Mouse (Mus musculus): ENCODE data around the gene Card9. TPM values are rescaled to one million over a fixed set of nuclear protein-coding genes. Genes with fewer than 3 reads are reported as not detected.
"Not testable (repeated sequence)": the region's sequence is repeated elsewhere in the genome, so short reads cannot be mapped to it uniquely, and the experiment has no call there.

Gene Card9
- polyA plus RNA-seq, 1 experiment from 2014 or later = 1.0 TPM

GRCm38 (mm10) chr2:26398978-26399377 lies 38.3 kb upstream of the Card9 start:
- ATAC-seq = no peak
- WGBS = 92% methylated on average over 8 of the region's 8 CpGs

GRCm38 (mm10) chr2:26391617-26392016 lies 30.9 kb upstream of the Card9 start:
- no peaks in the 10 kb centered on the region for H3K27me3 ChIP-seq (ENCODE audit: control insufficient read depth, insufficient read depth, low read depth, low read length)
- 92% methylated on average over 6 of the region's 6 CpGs for WGBS
- H3K9me3 ChIP-seq (replicated peaks; ENCODE audit: control insufficient read depth, low read length, poor library complexity, severe bottlenecking) = no peaks in the 10 kb centered on the region
- no peak overlapping the region for H3K4me3 ChIP-seq (ENCODE audit: low read depth, low read length)
- H3K9ac ChIP-seq (ENCODE audit: low read depth, low read length) = no peak overlapping the region
- H3K27ac ChIP-seq (ENCODE audit: low read length) = no peak overlapping the region
- no peak for ATAC-seq
- H3K4me2 ChIP-seq (ENCODE audit: low read length) = no peak overlapping the region
- H3K4me1 ChIP-seq (ENCODE audit: control insufficient read depth, insufficient read depth, low read length) = peaks cover 19% of the 10 kb centered on the region
- peaks cover 41% of the 10 kb centered on the region for H3K36me3 ChIP-seq (ENCODE audit: control insufficient read depth, insufficient read depth, low read length)

More at GRCm38 (mm10) chr2:26398978-26399377, 38.3 kb upstream of the Card9 start:
- Histone ChIP-seq H3K4me1 (ENCODE audit: control insufficient read depth, insufficient read depth, low read length) (no peaks in the 10 kb centered on the region), H3K9me3 (replicated peaks; ENCODE audit: control insufficient read depth, low read length, poor library complexity, severe bottlenecking) (no peaks in the 10 kb centered on the region), H3K36me3 (ENCODE audit: control insufficient read depth, insufficient read depth, low read length) (peaks cover 62% of the 10 kb centered on the region), H3K4me3 (ENCODE audit: low read depth, low read length) (no peak overlapping the region), H3K9ac (ENCODE audit: low read depth, low read length) (no peak overlapping the region), H3K27ac (ENCODE audit: low read length) (no peak overlapping the region), H3K27me3 (ENCODE audit: control insufficient read depth, insufficient read depth, low read depth, low read length) (no peaks in the 10 kb centered on the region), H3K4me2 (ENCODE audit: low read length) (no peak overlapping the region)

- H3K36me3 ChIP-seq (ENCODE audit: control insufficient read depth, insufficient read depth, low read length) = peaks cover 41% of the 10 kb centered on the region
- peaks cover 19% of the 10 kb centered on the region for H3K4me1 ChIP-seq (ENCODE audit: control insufficient read depth, insufficient read depth, low read length)
- no peak overlapping the region for H3K4me3 ChIP-seq (ENCODE audit: low read depth, low read length)
- WGBS = 90% methylated on average over 3 of the region's 3 CpGs
- no peaks in the 10 kb centered on the region for H3K27me3 ChIP-seq (ENCODE audit: control insufficient read depth, insufficient read depth, low read depth, low read length)
- H3K9me3 ChIP-seq (replicated peaks; ENCODE audit: control insufficient read depth, low read length, poor library complexity, severe bottlenecking) = no peaks in the 10 kb centered on the region
- no peak overlapping the region for H3K9ac ChIP-seq (ENCODE audit: low read depth, low read length)
- H3K27ac ChIP-seq (ENCODE audit: low read length) = no peak overlapping the region
- no peak overlapping the region for H3K4me2 ChIP-seq (ENCODE audit: low read length)
- ATAC-seq = no peak
Measured at GRCm38 (mm10) chr2:26390954-26391353, 30.2 kb upstream of the Card9 start.

- H3K27me3 ChIP-seq (ENCODE audit: control insufficient read depth, insufficient read depth, low read depth, low read length) = no peaks in the 10 kb centered on the region
- peak within 1 kb of the TSS; percentile 82 for H3K4me3 ChIP-seq (ENCODE audit: low read depth, low read length)
- H3K9me3 ChIP-seq (replicated peaks; ENCODE audit: control insufficient read depth, low read length, poor library complexity, severe bottlenecking) = no peaks in the 10 kb centered on the region
- peak; percentile 91 for ATAC-seq
- under 1% methylated on average over 60 of the region's 60 CpGs for WGBS
- peak within 1 kb of the TSS; percentile 89 for H3K4me2 ChIP-seq (ENCODE audit: low read length)
- peaks cover 38% of the 10 kb centered on the region for H3K36me3 ChIP-seq (ENCODE audit: control insufficient read depth, insufficient read depth, low read length)
- H3K4me1 ChIP-seq (ENCODE audit: control insufficient read depth, insufficient read depth, low read length) = peaks cover 19% of the 10 kb centered on the region
- H3K27ac ChIP-seq (ENCODE audit: low read length) = peak within 1 kb of the TSS; percentile 68
- peak within 1 kb of the TSS; percentile 87 for H3K9ac ChIP-seq (ENCODE audit: low read depth, low read length)
Measured at GRCm38 (mm10) chr2:26389154-26389690, 28.5 kb upstream of the Card9 start, which contains the start of the genes Entr1 and Pmpca. TSS of gene Entr1 (minus strand) at chr2:26389316. TSS of gene Pmpca (plus strand) at chr2:26389339.

- H3K4me3 ChIP-seq (ENCODE audit: low read depth, low read length) = peak overlapping the region; percentile 82
- H3K9ac ChIP-seq (ENCODE audit: low read depth, low read length) = peak overlapping the region; percentile 87
- H3K27ac ChIP-seq (ENCODE audit: low read length) = peak overlapping the region; percentile 68
- peaks cover 39% of the 10 kb centered on the region for H3K36me3 ChIP-seq (ENCODE audit: control insufficient read depth, insufficient read depth, low read length)
- under 1% methylated on average over 43 of the region's 45 CpGs for WGBS
- no peaks in the 10 kb centered on the region for H3K9me3 ChIP-seq (replicated peaks; ENCODE audit: control insufficient read depth, low read length, poor library complexity, severe bottlenecking)
- peak overlapping the region; percentile 89 for H3K4me2 ChIP-seq (ENCODE audit: low read length)
- ATAC-seq = peak; percentile 63
- H3K27me3 ChIP-seq (ENCODE audit: control insufficient read depth, insufficient read depth, low read depth, low read length) = no peaks in the 10 kb centered on the region
- peaks cover 19% of the 10 kb centered on the region for H3K4me1 ChIP-seq (ENCODE audit: control insufficient read depth, insufficient read depth, low read length)
Measured at GRCm38 (mm10) chr2:26388682-26389153, 28.0 kb upstream of the Card9 start.

GRCm38 (mm10) chr2:26387713-26388112 lies 27.0 kb upstream of the Card9 start:
- Histone ChIP-seq H3K9ac (ENCODE audit: low read depth, low read length) (no peak overlapping the region), H3K4me3 (ENCODE audit: low read depth, low read length) (no peak overlapping the region), H3K4me1 (ENCODE audit: control insufficient read depth, insufficient read depth, low read length) (peaks cover 19% of the 10 kb centered on the region), H3K27me3 (ENCODE audit: control insufficient read depth, insufficient read depth, low read depth, low read length) (no peaks in the 10 kb centered on the region), H3K4me2 (ENCODE audit: low read length) (no peak overlapping the region), H3K27ac (ENCODE audit: low read length) (no peak overlapping the region), H3K36me3 (ENCODE audit: control insufficient read depth, insufficient read depth, low read length) (peaks cover 48% of the 10 kb centered on the region), H3K9me3 (replicated peaks; ENCODE audit: control insufficient read depth, low read length, poor library complexity, severe bottlenecking) (no peaks in the 10 kb centered on the region)
- no peak for ATAC-seq
- 93% methylated on average over 3 of the region's 3 CpGs for WGBS

- not testable (repeated sequence) for H3K27me3 ChIP-seq (ENCODE audit: control insufficient read depth, insufficient read depth, low read depth, low read length); ATAC-seq; H3K9me3 ChIP-seq (replicated peaks; ENCODE audit: control insufficient read depth, low read length, poor library complexity, severe bottlenecking)
- Histone ChIP-seq H3K4me1 (ENCODE audit: control insufficient read depth, insufficient read depth, low read length) (peaks cover 18% of the 10 kb centered on the region), H3K9ac (ENCODE audit: low read depth, low read length) (peak overlapping the region; percentile 86), H3K4me3 (ENCODE audit: low read depth, low read length) (peak overlapping the region; percentile 87), H3K4me2 (ENCODE audit: low read length) (peak overlapping the region; percentile 95), H3K36me3 (ENCODE audit: control insufficient read depth, insufficient read depth, low read length) (peaks cover 46% of the 10 kb centered on the region), H3K27ac (ENCODE audit: low read length) (peak overlapping the region; percentile 70; the same call in 1 of the 2 replicates)
- WGBS = 30% methylated on average over 6 of the region's 6 CpGs
Measured at GRCm38 (mm10) chr2:26380871-26381270, 20.2 kb upstream of the Card9 start.

- no peaks in the 10 kb centered on the region for H3K9me3 ChIP-seq (replicated peaks; ENCODE audit: control insufficient read depth, low read length, poor library complexity, severe bottlenecking)
- peak; percentile 98 for ATAC-seq
- H3K4me3 ChIP-seq (ENCODE audit: low read depth, low read length) = peak within 1 kb of the TSS; percentile 87
- peak within 1 kb of the TSS; percentile 95 for H3K4me2 ChIP-seq (ENCODE audit: low read length)
- H3K9ac ChIP-seq (ENCODE audit: low read depth, low read length) = peak within 1 kb of the TSS; percentile 86
- no peaks in the 10 kb centered on the region for H3K27me3 ChIP-seq (ENCODE audit: control insufficient read depth, insufficient read depth, low read depth, low read length)
- H3K4me1 ChIP-seq (ENCODE audit: control insufficient read depth, insufficient read depth, low read length) = peaks cover 18% of the 10 kb centered on the region
- under 1% methylated on average over 38 of the region's 38 CpGs for WGBS
- peaks cover 41% of the 10 kb centered on the region for H3K36me3 ChIP-seq (ENCODE audit: control insufficient read depth, insufficient read depth, low read length)
- H3K27ac ChIP-seq (ENCODE audit: low read length) = peak within 1 kb of the TSS; percentile 70
Measured at GRCm38 (mm10) chr2:26380131-26380771, 19.5 kb upstream of the Card9 start, which contains the start of gene Snapc4. TSS of gene Snapc4 (minus strand) at chr2:26380653.

GRCm38 (mm10) chr2:26372396-26372795 lies 11.7 kb upstream of the Card9 start:
- H3K9me3 ChIP-seq (replicated peaks; ENCODE audit: control insufficient read depth, low read length, poor library complexity, severe bottlenecking) = no peaks in the 10 kb centered on the region
- ATAC-seq = no peak

More at GRCm38 (mm10) chr2:26372396-26372795, 11.7 kb upstream of the Card9 start:
- 95% methylated on average over 8 of the region's 8 CpGs for WGBS
- H3K4me1 ChIP-seq (ENCODE audit: control insufficient read depth, insufficient read depth, low read length) = no peaks in the 10 kb centered on the region
- H3K36me3 ChIP-seq (ENCODE audit: control insufficient read depth, insufficient read depth, low read length) = peaks cover 61% of the 10 kb centered on the region
- no peak overlapping the region for H3K9ac ChIP-seq (ENCODE audit: low read depth, low read length)
- H3K27me3 ChIP-seq (ENCODE audit: control insufficient read depth, insufficient read depth, low read depth, low read length) = no peaks in the 10 kb centered on the region
- no peak overlapping the region for H3K27ac ChIP-seq (ENCODE audit: low read length)
- no peak overlapping the region for H3K4me3 ChIP-seq (ENCODE audit: low read depth, low read length)
- no peak overlapping the region for H3K4me2 ChIP-seq (ENCODE audit: low read length)

Data from midbrain, embryonic 16.5 days (tissue).